Mouse (Mus musculus) intestine, postnatal 0 days (tissue): ENCODE data around the gene Snapc3. TPM values are rescaled to one million over a fixed set of nuclear protein-coding genes. Genes with fewer than 3 reads are reported as not detected.
"Not testable (repeated sequence)": the region's sequence is repeated elsewhere in the genome, so short reads cannot be mapped to it uniquely, and the experiment has no call there.

Experiments used
- ATAC-seq: fragments of 200-750 bp; cut with Nextera tagmentation; 2 replicates; pipeline ENCODE4 v1.8.0; 2017; ENCODE audit warnings: mild to moderate bottlenecking, moderate TSS enrichment, moderate library complexity
- H3K27ac ChIP-seq: fragments of 300-500 bp; sonication (generic); 2 replicates; pipeline ENCODE4 v1.5.1; 2014; ENCODE audit warnings: mild to moderate bottlenecking, low read depth, low read length, moderate library complexity
- H3K27me3 ChIP-seq: fragments of 300-500 bp; sonication (generic); replicated peaks from 2 replicates; pipeline ENCODE4 v1.6.1; 2014; ENCODE audit warnings: low read length, mixed read lengths; ENCODE audit not compliant: control insufficient read depth, insufficient read depth
- H3K36me3 ChIP-seq: fragments of 300-500 bp; sonication (generic); 2 replicates; pipeline ENCODE4 v1.6.1; 2014; ENCODE audit warnings: mild to moderate bottlenecking, moderate library complexity; ENCODE audit not compliant: control insufficient read depth, insufficient read depth
- H3K4me1 ChIP-seq: fragments of 300-500 bp; sonication (generic); replicated peaks from 2 replicates; pipeline ENCODE4 v1.6.1; 2014; ENCODE audit warnings: antibody characterized with exemption, low read length, mixed read lengths; ENCODE audit not compliant: control insufficient read depth, insufficient read depth
- H3K4me2 ChIP-seq: fragments of 300-500 bp; sonication (generic); replicated peaks from 2 replicates; pipeline ENCODE4 v1.6.1; 2014; ENCODE audit warnings: low read depth, mild to moderate bottlenecking, moderate library complexity
- H3K4me3 ChIP-seq: fragments of 300-500 bp; sonication (generic); 2 replicates; pipeline ENCODE4 v1.5.1; 2014; ENCODE audit warnings: low read depth, low read length
- H3K9ac ChIP-seq: fragments of 300-500 bp; sonication (generic); 2 replicates; pipeline ENCODE4 v1.6.1; 2014; ENCODE audit warnings: mild to moderate bottlenecking, low read depth, low read length
- H3K9me3 ChIP-seq: fragments of 300-500 bp; sonication (generic); 2 replicates; pipeline ENCODE4 v1.6.1; 2016; ENCODE audit warnings: mixed run types; ENCODE audit not compliant: control insufficient read depth
- CTCF ChIP-seq: sonication (generic); IDR thresholded peaks from 2 replicates; pipeline ENCODE4 v1.5.1; 2016; ENCODE audit warnings: low read depth, mild to moderate bottlenecking, control low read depth, antibody characterized with exemption, moderate library complexity
- WGBS: fragments of 180-500 bp; shearing (Covaris S2); extraction: QIAGEN DNeasy Blood & Tissue Kit; methylation state at CpG from one replicate; pipeline ENCODE4 v1.1.7; 2014; 5-methylcytosine and 5-hydroxymethylcytosine counted together
- polyA plus RNA-seq: library from polyadenylated mRNA; unstranded; fragments of >200 nt; fragmentation: Nextera tagmentation; extraction: Ambion mirVana; gene quantifications from 2 replicates; pipeline ENCODE4 v1.2.1, GENCODE M21; 2015

The Snapc3 gene
- polyA plus RNA-seq, 1 experiment from 2014 or later, result 12.6 TPM

DNA sequence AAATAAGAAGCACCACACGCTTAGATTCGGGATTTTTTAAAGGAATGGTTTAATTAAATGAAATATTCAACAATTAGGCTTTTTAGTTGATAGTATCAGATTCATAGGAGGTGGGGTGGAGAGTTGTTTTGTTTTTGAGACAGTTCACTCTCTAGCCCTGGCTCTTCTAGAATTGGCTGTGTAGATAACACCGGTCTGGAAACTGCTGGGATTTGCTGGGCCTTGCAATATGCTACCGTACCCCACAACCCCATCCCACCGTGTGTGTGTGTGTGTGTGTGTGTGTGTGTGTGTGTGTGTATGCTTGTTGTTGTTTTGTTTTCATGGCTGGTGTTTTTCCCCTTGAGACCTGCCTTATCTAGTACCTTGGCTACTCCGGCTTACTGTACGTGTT, 83.5 kb downstream of the Snapc3 start:
- TF ChIP-seq CTCF, result no peak
- Histone ChIP-seq H3K9me3 (no peaks in the 10 kb centered on the region), H3K4me2 (no peak overlapping the region), H3K4me3 (no peak overlapping the region), H3K9ac (no peak overlapping the region), H3K4me1 (no peaks in the 10 kb centered on the region), H3K27ac (no peak overlapping the region), H3K36me3 (no peaks in the 10 kb centered on the region), H3K27me3 (no peaks in the 10 kb centered on the region)
- ATAC-seq, result no peak
- WGBS, result 48% methylated on average over 7 of the region's 7 CpGs

GRCm38 (mm10) chr4:83509600-83509999, 92.1 kb downstream of the Snapc3 start:
- H3K27me3 ChIP-seq, result no peaks in the 10 kb centered on the region
- no peaks in the 10 kb centered on the region for H3K9me3 ChIP-seq
- TF ChIP-seq CTCF, result no peak
- no peak overlapping the region for H3K4me3 ChIP-seq
- no peak overlapping the region for H3K27ac ChIP-seq
- WGBS, result 37% methylated on average over 2 of the region's 2 CpGs
- no peaks in the 10 kb centered on the region for H3K4me1 ChIP-seq
- no peak overlapping the region for H3K9ac ChIP-seq
- no peaks in the 10 kb centered on the region for H3K36me3 ChIP-seq
- no peak for ATAC-seq
- H3K4me2 ChIP-seq, result no peak overlapping the region

- Histone ChIP-seq H3K9ac (no peak overlapping the region), H3K27ac (no peak overlapping the region), H3K4me3 (no peak overlapping the region), H3K9me3 (no peaks in the 10 kb centered on the region), H3K36me3 (no peaks in the 10 kb centered on the region), H3K4me2 (no peak overlapping the region), H3K4me1 (no peaks in the 10 kb centered on the region), H3K27me3 (no peaks in the 10 kb centered on the region)
- WGBS, result 77% methylated on average over 8 of the region's 8 CpGs
- TF ChIP-seq CTCF, result no peak
- ATAC-seq, result no peak
Observed at GRCm38 (mm10) chr4:83511083-83511482, 93.6 kb downstream of the Snapc3 start.

DNA sequence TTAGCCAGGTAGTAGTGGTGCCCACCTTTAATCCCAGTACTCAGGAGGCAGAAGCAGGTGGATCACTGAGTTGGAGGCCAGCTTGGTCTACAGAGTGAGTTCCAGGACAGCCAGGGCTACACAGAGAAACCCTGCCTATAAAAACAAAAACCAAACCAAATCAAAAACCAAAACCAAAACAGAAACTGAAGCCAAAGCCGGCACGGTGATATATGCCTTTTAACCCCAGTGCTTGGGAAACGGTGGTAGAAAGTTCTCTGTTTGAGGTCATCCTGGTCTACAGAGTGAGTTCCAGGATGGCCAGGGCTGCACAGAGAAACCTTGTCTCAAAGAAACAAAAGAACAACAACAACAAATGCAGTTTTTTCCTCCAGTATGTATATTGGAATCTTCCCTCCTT, 94.7 kb downstream of the Snapc3 start:
- H3K9me3 ChIP-seq, result no peaks in the 10 kb centered on the region
- WGBS, result 75% methylated on average over 3 of the region's 3 CpGs
- no peaks in the 10 kb centered on the region for H3K4me1 ChIP-seq
- H3K27ac ChIP-seq, result no peak overlapping the region
- no peak for ATAC-seq
- H3K4me3 ChIP-seq, result no peak overlapping the region
- TF ChIP-seq CTCF, result no peak
- no peak overlapping the region for H3K4me2 ChIP-seq
- no peaks in the 10 kb centered on the region for H3K36me3 ChIP-seq
- H3K9ac ChIP-seq, result no peak overlapping the region
- no peaks in the 10 kb centered on the region for H3K27me3 ChIP-seq

DNA sequence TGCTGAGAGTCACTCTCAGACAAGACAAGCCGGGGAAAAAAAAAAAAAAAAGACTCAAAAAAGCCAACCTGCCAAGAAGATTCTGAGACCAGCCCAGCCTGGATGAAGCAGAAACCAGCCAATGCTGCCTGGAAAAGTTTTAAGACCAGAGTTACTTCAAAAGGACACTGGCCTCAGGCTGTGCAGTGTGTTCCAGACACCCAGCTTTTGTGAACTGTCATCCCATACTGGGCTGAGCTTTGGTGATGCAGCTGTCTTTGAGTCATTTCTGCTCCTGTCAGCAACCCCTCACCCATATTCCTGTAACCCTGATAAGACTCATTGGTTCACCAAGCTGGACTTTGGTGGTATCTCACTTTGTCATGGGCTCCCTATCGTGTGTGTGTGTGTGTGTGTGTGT, 95.1 kb downstream of the Snapc3 start:
- TF ChIP-seq CTCF, result no peak
- Histone ChIP-seq H3K27ac (no peak overlapping the region), H3K27me3 (no peaks in the 10 kb centered on the region), H3K4me2 (no peak overlapping the region), H3K36me3 (no peaks in the 10 kb centered on the region), H3K4me3 (no peak overlapping the region), H3K4me1 (no peaks in the 10 kb centered on the region), H3K9ac (no peak overlapping the region), H3K9me3 (no peaks in the 10 kb centered on the region)
- 55% methylated on average over 2 of the region's 2 CpGs for WGBS
- no peak for ATAC-seq

DNA sequence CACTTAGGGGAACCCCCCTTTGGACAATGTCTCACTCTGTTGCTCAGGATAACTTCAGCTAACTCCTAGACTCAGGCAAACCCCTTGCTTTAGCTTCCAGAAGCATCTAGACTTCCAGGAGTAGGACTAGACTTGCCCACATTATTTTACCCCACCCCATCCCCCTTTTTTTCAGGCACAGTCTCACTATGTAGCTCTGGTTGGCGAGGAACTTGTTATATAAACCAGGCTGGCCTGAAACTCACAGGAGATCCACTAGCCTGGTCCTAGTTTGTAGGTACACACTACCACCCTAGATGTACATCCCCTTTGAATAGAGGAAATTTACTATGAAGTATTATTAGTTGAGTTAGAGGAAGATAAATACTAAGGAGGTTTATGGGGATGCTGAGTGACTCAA, 96.7 kb downstream of the Snapc3 start:
- no peaks in the 10 kb centered on the region for H3K36me3 ChIP-seq
- TF ChIP-seq CTCF, result no peak
- no peak overlapping the region for H3K9ac ChIP-seq
- no peaks in the 10 kb centered on the region for H3K4me1 ChIP-seq
- no peaks in the 10 kb centered on the region for H3K27me3 ChIP-seq
- ATAC-seq, result no peak
- 68% methylated on average over 1 of the region's 1 CpGs for WGBS
- no peaks in the 10 kb centered on the region for H3K9me3 ChIP-seq
- no peak overlapping the region for H3K4me2 ChIP-seq
- H3K27ac ChIP-seq, result no peak overlapping the region
- H3K4me3 ChIP-seq, result no peak overlapping the region

- peak; percentile 69 for TF ChIP-seq CTCF
- Histone ChIP-seq H3K36me3 (no peaks in the 10 kb centered on the region), H3K4me1 (no peaks in the 10 kb centered on the region), H3K27me3 (no peaks in the 10 kb centered on the region), H3K9me3 (no peaks in the 10 kb centered on the region), H3K4me3 (no peak overlapping the region), H3K4me2 (no peak overlapping the region), H3K9ac (no peak overlapping the region), H3K27ac (no peak overlapping the region)
- no peak for ATAC-seq
- WGBS, result 84% methylated on average over 10 of the region's 10 CpGs
Observed at GRCm38 (mm10) chr4:83514976-83515669, 97.6 kb downstream of the Snapc3 start.

GRCm38 (mm10) chr4:83516144-83516543, 98.6 kb downstream of the Snapc3 start:
- H3K4me1 ChIP-seq, H3K4me2 ChIP-seq, H3K27ac ChIP-seq, H3K4me3 ChIP-seq, H3K9ac ChIP-seq, H3K9me3 ChIP-seq, H3K27me3 ChIP-seq, H3K36me3 ChIP-seq, ATAC-seq: not testable (repeated sequence)
- WGBS, result 94% methylated on average over 5 of the region's 6 CpGs
